Mouse (Mus musculus) hindbrain, embryonic 16.5 days (tissue): ENCODE measurements around the gene Myo10. TPM values are rescaled to one million over a fixed set of nuclear protein-coding genes. Genes with fewer than 3 reads are reported as not detected.

ENCODE experiments used
- ATAC-seq: fragments of 200-750 bp; cut with Nextera tagmentation; 2 replicates; pipeline ENCODE4 v1.8.0; 2017; ENCODE audit warnings: moderate TSS enrichment, moderate library complexity
- H3K27ac ChIP-seq: fragments of 300-500 bp; sonication (generic); 2 replicates; pipeline ENCODE4 v1.5.1; 2014; ENCODE audit warnings: low read depth, mild to moderate bottlenecking, control low read depth, low read length, moderate library complexity
- H3K27me3 ChIP-seq: fragments of 300-500 bp; sonication (generic); replicated peaks from 2 replicates; pipeline ENCODE4 v1.6.1; 2014; ENCODE audit warnings: low read length; ENCODE audit not compliant: control insufficient read depth, insufficient read depth
- H3K36me3 ChIP-seq: fragments of 300-500 bp; sonication (generic); 2 replicates; pipeline ENCODE4 v1.6.1; 2014; ENCODE audit warnings: mild to moderate bottlenecking, low read length, moderate library complexity, mixed read lengths; ENCODE audit not compliant: control insufficient read depth, insufficient read depth
- H3K4me1 ChIP-seq: fragments of 300-500 bp; sonication (generic); 2 replicates; pipeline ENCODE4 v1.6.1; 2014; ENCODE audit warnings: low read depth, low read length; ENCODE audit not compliant: control insufficient read depth, insufficient read depth
- H3K4me2 ChIP-seq: fragments of 300-500 bp; sonication (generic); 2 replicates; pipeline ENCODE4 v1.6.1; 2014; ENCODE audit warnings: mild to moderate bottlenecking, low read length, control low read depth, moderate library complexity
- H3K4me3 ChIP-seq: fragments of 300-500 bp; sonication (generic); 2 replicates; pipeline ENCODE4 v1.5.1; 2014; ENCODE audit warnings: mild to moderate bottlenecking, low read length, control low read depth, moderate library complexity
- H3K9ac ChIP-seq: fragments of 300-500 bp; sonication (generic); 2 replicates; pipeline ENCODE4 v1.6.1; 2014; ENCODE audit warnings: low read depth, mild to moderate bottlenecking, control low read depth, low read length, moderate library complexity
- H3K9me3 ChIP-seq: fragments of 300-500 bp; sonication (generic); 2 replicates; pipeline ENCODE4 v1.6.1; 2014; ENCODE audit warnings: mild to moderate bottlenecking, low read length, moderate library complexity; ENCODE audit not compliant: control insufficient read depth
- WGBS: fragments of 180-500 bp; shearing (Covaris S2); extraction: QIAGEN DNeasy Blood & Tissue Kit; methylation state at CpG from one replicate; pipeline ENCODE4 v1.1.7; 2014; 5-methylcytosine and 5-hydroxymethylcytosine counted together
- polyA plus RNA-seq: library from polyadenylated mRNA; unstranded; fragments of >200 nt; fragmentation: Nextera tagmentation; extraction: Ambion mirVana; gene quantifications from 2 replicates; pipeline ENCODE4 v1.2.1, GENCODE M21; 2015

Myo10 gene
- polyA plus RNA-seq, 1 experiment from 2014 or later: 26.2 TPM

- Histone ChIP-seq H3K4me3 (no peak overlapping the region), H3K9ac (no peak overlapping the region), H3K4me1 (no peaks in the 10 kb centered on the region), H3K36me3 (no peaks in the 10 kb centered on the region), H3K9me3 (no peaks in the 10 kb centered on the region), H3K27me3 (no peaks in the 10 kb centered on the region), H3K27ac (no peak overlapping the region), H3K4me2 (no peak overlapping the region)
- 41% methylated on average over 6 of the region's 6 CpGs for WGBS
- no peak for ATAC-seq
These were observed 114.2 kb downstream of the Myo10 start for GRCm38 (mm10) chr15:25736531-25736930.

- Histone ChIP-seq H3K36me3 (peaks cover 3% of the 10 kb centered on the region; the same call in 1 of the 2 replicates), H3K27me3 (no peaks in the 10 kb centered on the region), H3K4me1 (no peaks in the 10 kb centered on the region), H3K4me2 (no peak overlapping the region), H3K27ac (no peak overlapping the region), H3K4me3 (no peak overlapping the region), H3K9ac (no peak overlapping the region), H3K9me3 (no peaks in the 10 kb centered on the region)
- WGBS: 58% methylated on average over 4 of the region's 4 CpGs
- no peak for ATAC-seq
These were observed 117.9 kb downstream of the Myo10 start for GRCm38 (mm10) chr15:25740271-25740670.

- H3K36me3 ChIP-seq: peaks cover 3% of the 10 kb centered on the region; the same call in 1 of the 2 replicates
- no peaks in the 10 kb centered on the region for H3K4me1 ChIP-seq
- H3K4me2 ChIP-seq: no peak overlapping the region
- H3K4me3 ChIP-seq: no peak overlapping the region
- 90% methylated on average over 13 of the region's 13 CpGs for WGBS
- no peak overlapping the region for H3K9ac ChIP-seq
- H3K9me3 ChIP-seq: no peaks in the 10 kb centered on the region
- H3K27ac ChIP-seq: no peak overlapping the region
- ATAC-seq: no peak
- H3K27me3 ChIP-seq: no peaks in the 10 kb centered on the region
These were observed 119.9 kb downstream of the Myo10 start for GRCm38 (mm10) chr15:25742196-25742595.

- Histone ChIP-seq H3K4me2 (no peak overlapping the region), H3K27ac (no peak overlapping the region), H3K27me3 (no peaks in the 10 kb centered on the region), H3K9me3 (no peaks in the 10 kb centered on the region), H3K4me3 (no peak overlapping the region), H3K4me1 (no peaks in the 10 kb centered on the region), H3K9ac (no peak overlapping the region), H3K36me3 (no peaks in the 10 kb centered on the region)
- WGBS: 33% methylated on average over 11 of the region's 11 CpGs
- ATAC-seq: no peak
These were observed 129.2 kb downstream of the Myo10 start for GRCm38 (mm10) chr15:25751510-25751909.

DNA sequence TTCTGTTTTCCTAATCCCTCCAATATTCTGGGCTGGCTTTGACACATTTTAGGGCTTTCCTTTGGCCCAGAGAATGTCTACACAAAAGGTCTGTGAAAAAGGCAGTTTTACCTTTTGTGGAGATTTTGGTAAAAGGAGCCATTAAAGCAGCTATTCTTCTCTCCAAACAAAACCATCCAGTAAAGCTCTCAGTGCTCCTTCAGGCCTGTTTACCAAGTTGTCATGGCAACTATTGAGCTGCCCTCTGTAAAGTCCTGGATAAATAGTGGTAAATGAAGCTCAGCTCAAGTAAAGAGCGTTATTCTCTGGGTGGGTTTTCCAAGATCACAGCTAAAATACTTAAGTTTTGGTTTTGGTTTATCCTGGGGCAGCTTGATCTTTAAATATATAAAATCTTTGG, 130.3 kb downstream of the Myo10 start:
- H3K4me3 ChIP-seq: peak overlapping the region; percentile 27; the same call in 1 of the 2 replicates
- peak; percentile 49; the same call in 1 of the 2 replicates for ATAC-seq

GRCm38 (mm10) chr15:25753003-25753402, 130.7 kb downstream of the Myo10 start:
- Histone ChIP-seq H3K9ac (peak overlapping the region; percentile 27; the same call in 1 of the 2 replicates), H3K9me3 (no peaks in the 10 kb centered on the region), H3K4me1 (peaks cover 3% of the 10 kb centered on the region; the same call in 1 of the 2 replicates), H3K4me2 (peak overlapping the region; percentile 38), H3K4me3 (peak overlapping the region; percentile 27), H3K27ac (peak overlapping the region; percentile 66), H3K36me3 (no peaks in the 10 kb centered on the region), H3K27me3 (no peaks in the 10 kb centered on the region)
- ATAC-seq: peak; percentile 46
- WGBS: 22% methylated on average over 9 of the region's 9 CpGs

More for the DNA sequence above, 130.3 kb downstream of the Myo10 start:
- Histone ChIP-seq H3K4me1 (no peaks in the 10 kb centered on the region), H3K4me2 (peak overlapping the region; percentile 38), H3K27me3 (no peaks in the 10 kb centered on the region), H3K27ac (peak overlapping the region; percentile 66), H3K9me3 (no peaks in the 10 kb centered on the region), H3K9ac (no peak overlapping the region), H3K36me3 (no peaks in the 10 kb centered on the region)
- WGBS: 26% methylated on average over 1 of the region's 1 CpGs

- H3K4me2 ChIP-seq: peak overlapping the region; percentile 48; the same call in 1 of the 2 replicates
- ATAC-seq: no peak
- no peaks in the 10 kb centered on the region for H3K27me3 ChIP-seq
- H3K9me3 ChIP-seq: no peaks in the 10 kb centered on the region
- H3K27ac ChIP-seq: peak overlapping the region; percentile 67
- H3K4me1 ChIP-seq: peaks cover 12% of the 10 kb centered on the region
- peak overlapping the region; percentile 27 for H3K4me3 ChIP-seq
- H3K9ac ChIP-seq: peak overlapping the region; percentile 52; the same call in 1 of the 2 replicates
- H3K36me3 ChIP-seq: no peaks in the 10 kb centered on the region
These were observed 131.6 kb downstream of the Myo10 start for GRCm38 (mm10) chr15:25753878-25754277.

DNA sequence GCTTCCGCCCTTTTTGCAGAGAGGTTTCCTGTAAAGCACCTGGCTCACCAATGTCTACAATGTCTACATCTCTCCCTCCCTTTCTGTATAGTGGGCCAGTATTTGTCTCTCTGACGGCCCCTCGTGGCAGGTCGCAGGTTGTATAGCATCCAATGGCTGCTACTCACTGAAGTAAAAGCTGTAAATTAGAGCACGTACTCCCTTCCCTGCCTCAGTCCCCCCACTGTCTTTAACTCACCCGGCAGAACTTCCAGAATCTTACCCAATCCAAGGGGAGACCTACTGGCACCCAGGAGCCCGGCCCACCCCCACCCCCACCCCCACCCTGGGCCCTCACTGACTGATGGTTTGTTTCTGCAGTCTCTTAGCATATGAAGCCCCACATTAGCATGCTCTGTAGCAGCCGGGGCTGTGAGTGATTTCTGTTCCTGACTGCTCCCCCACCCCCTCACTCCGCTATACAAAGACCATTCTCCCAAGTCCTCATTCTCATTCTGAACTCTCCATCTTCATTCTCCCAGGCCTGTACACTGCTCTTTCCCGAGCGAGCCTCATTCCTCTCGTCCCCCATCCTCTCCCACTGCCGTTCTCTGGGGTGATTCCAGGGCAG, 132.1 kb downstream of the Myo10 start:
- H3K9ac ChIP-seq: peak overlapping the region; percentile 52
- peaks cover 12% of the 10 kb centered on the region for H3K4me1 ChIP-seq
- no peaks in the 10 kb centered on the region for H3K36me3 ChIP-seq
- 14% methylated on average over 13 of the region's 13 CpGs for WGBS
- peak overlapping the region; percentile 27 for H3K4me3 ChIP-seq
- no peaks in the 10 kb centered on the region for H3K9me3 ChIP-seq
- peak overlapping the region; percentile 67 for H3K27ac ChIP-seq
- no peaks in the 10 kb centered on the region for H3K27me3 ChIP-seq
- ATAC-seq: peak; percentile 87
- peak overlapping the region; percentile 48 for H3K4me2 ChIP-seq

- H3K9ac ChIP-seq: no peak overlapping the region
- ATAC-seq: no peak
- H3K4me2 ChIP-seq: peak overlapping the region; percentile 48
- peak overlapping the region; percentile 27 for H3K4me3 ChIP-seq
- peaks cover 17% of the 10 kb centered on the region for H3K4me1 ChIP-seq
- H3K9me3 ChIP-seq: no peaks in the 10 kb centered on the region
- WGBS: 36% methylated on average over 6 of the region's 6 CpGs
- H3K27ac ChIP-seq: no peak overlapping the region; the same call in 1 of the 2 replicates
- no peaks in the 10 kb centered on the region for H3K36me3 ChIP-seq
- no peaks in the 10 kb centered on the region for H3K27me3 ChIP-seq
These were observed 133.2 kb downstream of the Myo10 start for GRCm38 (mm10) chr15:25755536-25755935.
